Mouse (Mus musculus): Measurements from ENCODE around the gene Tenm3.

GRCm38 (mm10) chr8:48296371-48296770 lies 547.4 kb downstream of the Tenm3 start:
- TF ChIP-seq EP300 (IDR thresholded peaks at IDR 0.05; ENCODE audit: low read depth) (no peak), CTCF (IDR thresholded peaks at IDR 0.05; ENCODE audit: low read depth) (no peak)

Measured in liver, postnatal 0 days (tissue).